Mouse (Mus musculus): ENCODE data around the gene Sp3. TPM values are rescaled to one million over a fixed set of nuclear protein-coding genes. Genes with fewer than 3 reads are reported as not detected.
A peak's percentile ranks its signal among the peaks of the same experiment; 100 is the strongest.
"Not testable (repeated sequence)": the region's sequence is repeated elsewhere in the genome, so short reads cannot be mapped to it uniquely, and the experiment has no call there.

Gene Sp3
- polyA plus RNA-seq, 1 experiment from 2014 or later: 46.6 TPM

DNA sequence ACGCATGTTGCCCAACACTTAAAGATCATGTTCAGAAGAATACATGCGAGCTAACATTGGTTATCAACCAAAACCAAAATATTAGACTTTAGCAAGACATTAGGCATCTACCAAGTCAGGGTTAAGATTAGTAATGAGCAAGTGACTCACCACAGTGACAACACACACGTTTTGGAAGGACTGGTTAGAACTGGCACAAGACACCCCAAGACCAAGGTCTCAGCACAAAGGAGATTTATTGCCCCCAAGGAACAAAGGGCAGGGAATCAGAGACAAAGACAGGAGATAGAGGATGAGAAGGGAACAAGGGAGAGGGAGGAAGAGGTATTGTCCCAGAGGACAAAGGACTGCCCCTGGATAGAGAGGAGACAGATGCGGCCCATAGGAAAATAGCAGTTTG lies 71.2 kb downstream of the Sp3 start:
- peaks cover 10% of the 10 kb centered on the region; the same call in 1 of the 2 replicates for H3K4me1 ChIP-seq (replicated peaks)
- 66% methylated on average over 4 of the region's 4 CpGs for WGBS
- H3K36me3 ChIP-seq: no peaks in the 10 kb centered on the region
- no peaks in the 10 kb centered on the region for H3K27me3 ChIP-seq (ENCODE audit: insufficient read depth, poor library complexity, severe bottlenecking)
- H3K27ac ChIP-seq: no peak overlapping the region
- H3K4me3 ChIP-seq: no peak overlapping the region
- no peak for DNase-seq (ENCODE audit: low spot score)
- no peaks in the 10 kb centered on the region for H3K9me3 ChIP-seq

DNA sequence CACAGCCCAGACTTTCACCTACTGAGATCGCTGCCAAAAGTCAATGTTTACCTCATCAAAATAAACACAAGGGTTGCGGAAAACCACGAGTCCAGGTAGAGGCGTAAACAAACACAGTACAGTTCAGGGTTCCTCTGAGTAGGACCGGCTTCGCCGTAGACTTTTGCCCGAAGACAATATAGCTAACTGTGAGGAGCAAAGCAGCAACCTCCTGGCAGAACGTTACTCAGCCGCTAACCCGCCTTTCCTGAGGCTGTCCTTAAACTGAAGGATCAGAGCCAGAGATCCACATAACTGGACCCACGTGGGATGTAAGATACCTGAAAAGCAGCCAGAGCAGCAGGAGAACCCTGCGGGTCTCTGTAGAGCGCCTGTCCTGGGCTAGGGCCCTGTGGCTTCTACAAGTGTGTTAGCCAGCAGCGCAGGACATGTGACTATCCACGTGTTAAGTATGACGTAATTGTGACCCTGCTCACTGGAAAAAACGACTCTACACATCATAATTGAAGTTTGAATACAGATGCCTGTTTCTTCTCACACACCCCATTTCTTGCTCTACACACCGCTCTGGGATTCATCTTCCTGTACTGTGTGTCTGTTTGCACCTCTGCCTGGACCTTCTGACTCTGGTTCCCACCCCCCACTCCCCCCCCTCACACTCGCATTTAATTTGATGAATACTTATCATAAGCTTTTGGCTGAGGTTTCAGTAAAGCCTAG lies 71.9 kb downstream of the Sp3 start:
- H3K9me3 ChIP-seq: no peaks in the 10 kb centered on the region
- no peaks in the 10 kb centered on the region for H3K36me3 ChIP-seq
- no peaks in the 10 kb centered on the region for H3K27me3 ChIP-seq (ENCODE audit: insufficient read depth, poor library complexity, severe bottlenecking)
- peaks cover 10% of the 10 kb centered on the region; the same call in 1 of the 2 replicates for H3K4me1 ChIP-seq (replicated peaks)
- WGBS: 87% methylated on average over 20 of the region's 20 CpGs
- DNase-seq (ENCODE audit: low spot score): no peak
- H3K4me3 ChIP-seq: no peak overlapping the region
- no peak overlapping the region for H3K27ac ChIP-seq

DNA sequence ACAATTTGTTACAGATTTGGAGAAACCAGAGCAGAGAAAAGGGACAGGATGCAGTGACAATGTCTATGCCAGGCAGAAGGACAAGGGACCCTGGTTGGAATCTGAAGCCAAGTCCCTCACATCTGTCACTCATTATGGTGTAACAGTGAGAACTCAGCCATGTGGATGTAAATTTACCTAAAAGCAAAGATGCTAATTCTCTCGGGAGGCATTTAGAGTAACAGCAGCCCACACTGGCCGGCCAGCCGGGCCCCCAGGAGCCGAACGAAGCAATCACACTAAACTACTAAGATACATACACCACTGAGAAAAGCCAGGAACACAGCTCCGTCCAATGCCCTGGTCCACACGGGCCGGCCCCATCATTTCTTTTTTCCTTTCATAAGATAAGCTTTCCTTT lies 73.5 kb downstream of the Sp3 start:
- H3K9me3 ChIP-seq: no peaks in the 10 kb centered on the region
- DNase-seq (ENCODE audit: low spot score): peak; percentile 19
- H3K27ac ChIP-seq: no peak overlapping the region
- no peaks in the 10 kb centered on the region for H3K27me3 ChIP-seq (ENCODE audit: insufficient read depth, poor library complexity, severe bottlenecking)
- H3K4me3 ChIP-seq: no peak overlapping the region
- H3K4me1 ChIP-seq (replicated peaks): peaks cover 10% of the 10 kb centered on the region; the same call in 1 of the 2 replicates
- no peaks in the 10 kb centered on the region for H3K36me3 ChIP-seq
- WGBS: 56% methylated on average over 8 of the region's 8 CpGs

DNA sequence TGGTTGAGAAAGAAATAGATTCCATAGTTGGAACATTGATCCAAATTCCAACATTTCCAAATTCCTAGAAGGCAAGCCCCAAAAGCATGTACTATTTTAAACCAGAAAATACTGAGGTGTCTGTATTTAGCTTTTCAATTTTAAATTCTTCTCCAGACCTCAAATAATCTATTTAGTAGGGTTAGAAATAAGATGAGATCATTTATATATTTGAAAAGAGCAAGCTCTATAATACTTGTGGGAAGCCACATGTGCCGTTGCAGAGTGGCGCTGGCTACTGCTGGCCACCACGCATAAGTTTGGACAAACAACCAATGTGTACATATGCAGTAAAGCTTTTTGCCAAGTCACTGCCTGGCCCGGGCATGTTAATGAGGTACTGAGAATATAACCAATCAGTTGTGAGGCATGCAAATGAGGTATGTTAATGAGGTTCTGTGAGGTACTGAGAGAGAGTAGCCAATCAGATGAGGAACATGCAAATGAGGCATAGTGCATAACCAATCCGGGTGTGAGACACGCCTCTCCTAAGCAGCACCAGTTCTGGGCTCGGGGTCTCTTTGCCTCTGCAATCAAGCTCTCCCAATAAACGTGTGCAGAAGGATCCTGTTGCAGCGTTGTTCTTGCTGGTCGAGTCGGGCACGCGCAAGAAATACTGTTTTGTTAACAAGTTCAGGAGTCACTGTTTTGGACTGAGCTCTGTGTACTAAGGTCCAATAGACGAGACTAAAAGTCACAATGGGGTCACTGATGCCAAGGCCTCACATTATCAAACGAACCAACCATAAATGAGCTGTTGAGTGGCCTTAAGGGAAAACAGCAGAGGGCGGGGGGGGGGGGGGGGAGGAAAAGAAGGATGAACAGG lies 77.2 kb downstream of the Sp3 start:
- WGBS: 89% methylated on average over 16 of the region's 16 CpGs
- not testable (repeated sequence) for H3K36me3 ChIP-seq

DNA sequence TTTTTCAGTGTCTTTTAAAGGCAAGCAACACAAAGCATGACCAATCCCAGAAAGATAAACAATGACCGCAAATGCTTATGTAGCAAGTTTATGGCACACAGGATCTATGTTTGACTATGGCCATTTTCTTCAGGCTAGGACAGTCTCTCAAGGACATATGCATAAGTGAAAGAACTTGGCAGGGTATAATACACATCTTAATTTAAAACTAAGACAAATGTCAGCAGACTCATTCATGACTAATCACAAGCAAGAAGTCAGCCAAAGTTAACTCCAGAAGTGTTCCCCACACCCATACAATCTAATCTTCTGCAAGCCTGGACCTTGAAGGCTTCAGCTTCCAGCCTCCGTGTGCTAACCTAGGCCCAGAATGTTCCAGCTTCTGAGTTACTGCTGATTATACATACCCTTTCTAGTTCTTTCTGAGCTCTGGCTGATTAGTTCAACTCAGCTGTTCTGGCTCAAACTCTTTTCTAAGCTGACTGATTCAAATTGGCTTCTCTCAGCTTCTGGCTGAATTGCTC lies 81.4 kb downstream of the Sp3 start:
- H3K4me3 ChIP-seq: no peak overlapping the region
- no peaks in the 10 kb centered on the region for H3K27me3 ChIP-seq (ENCODE audit: insufficient read depth, poor library complexity, severe bottlenecking)
- no peaks in the 10 kb centered on the region for H3K9me3 ChIP-seq
- no peaks in the 10 kb centered on the region for H3K4me1 ChIP-seq (replicated peaks)
- no peaks in the 10 kb centered on the region for H3K36me3 ChIP-seq
- WGBS: 93% methylated on average over 2 of the region's 2 CpGs
- no peak for DNase-seq (ENCODE audit: low spot score)
- H3K27ac ChIP-seq: no peak overlapping the region

More for the DNA sequence above, 77.2 kb downstream of the Sp3 start:
- H3K27ac ChIP-seq; H3K9me3 ChIP-seq; H3K27me3 ChIP-seq (ENCODE audit: insufficient read depth, poor library complexity, severe bottlenecking); H3K4me3 ChIP-seq; DNase-seq (ENCODE audit: low spot score); H3K4me1 ChIP-seq (replicated peaks): not testable (repeated sequence)

DNA sequence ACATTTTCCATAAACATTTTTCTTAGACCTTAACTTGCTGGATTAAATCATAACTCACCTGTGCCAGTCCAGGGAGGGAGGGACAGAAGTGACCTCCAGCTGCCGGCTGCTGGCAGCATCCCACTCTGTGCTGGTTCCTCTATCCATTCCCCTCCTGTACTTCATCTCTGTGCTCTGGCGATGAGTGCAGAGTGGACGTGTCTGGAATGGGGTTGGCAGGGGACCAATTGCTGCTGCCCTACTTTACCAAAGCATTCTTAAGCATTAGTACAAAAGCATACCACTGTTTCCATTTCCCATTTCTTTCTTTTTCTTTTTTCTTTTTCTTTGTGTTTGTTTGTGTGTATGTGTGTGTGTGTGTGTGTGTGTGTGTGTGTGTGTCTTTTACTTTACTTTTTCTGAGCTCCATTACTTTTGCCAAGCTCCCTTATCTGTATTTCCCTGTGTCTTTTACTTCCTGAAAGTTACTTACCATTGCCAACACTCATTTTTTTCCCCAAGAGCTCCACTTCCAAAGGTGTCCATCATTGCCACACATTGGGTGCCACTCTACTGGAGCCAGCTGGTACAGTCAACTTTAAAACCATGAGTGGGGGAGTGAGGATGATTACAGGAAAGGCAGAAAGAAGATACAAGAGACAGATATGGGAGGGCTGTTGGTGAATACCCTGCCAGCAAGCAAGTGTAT lies 82.0 kb downstream of the Sp3 start:
- Histone ChIP-seq H3K4me1 (replicated peaks) (no peaks in the 10 kb centered on the region), H3K27ac (no peak overlapping the region), H3K4me3 (no peak overlapping the region), H3K9me3 (no peaks in the 10 kb centered on the region), H3K27me3 (ENCODE audit: insufficient read depth, poor library complexity, severe bottlenecking) (no peaks in the 10 kb centered on the region), H3K36me3 (no peaks in the 10 kb centered on the region)
- no peak for DNase-seq (ENCODE audit: low spot score)
- WGBS: 91% methylated on average over 3 of the region's 3 CpGs

GRCm38 (mm10) chr2:72889806-72890205 lies 90.4 kb downstream of the Sp3 start:
- DNase-seq (ENCODE audit: low spot score): no peak
- Histone ChIP-seq H3K36me3 (no peaks in the 10 kb centered on the region), H3K4me3 (no peak overlapping the region), H3K27ac (no peak overlapping the region), H3K27me3 (ENCODE audit: insufficient read depth, poor library complexity, severe bottlenecking) (no peaks in the 10 kb centered on the region), H3K4me1 (replicated peaks) (no peaks in the 10 kb centered on the region), H3K9me3 (no peaks in the 10 kb centered on the region)

Other genes with a start within 250 kb of the Sp3 start
- gene Gm11084, start 6.3 kb upstream of the Sp3 start, polyA plus RNA-seq (2016; fragmentation: Nextera tagmentation; extraction: Ambion mirVana): not detected in 2 replicates
- gene Ola1, start 238.5 kb upstream of the Sp3 start, polyA plus RNA-seq (2016; fragmentation: Nextera tagmentation; extraction: Ambion mirVana): 76.8 and 105 TPM in 2 replicates

All from hindbrain, embryonic 10.5 days (tissue).